Comparison of ENCODE assay signal across 11 mouse cellular contexts in the genomic region with DNA sequence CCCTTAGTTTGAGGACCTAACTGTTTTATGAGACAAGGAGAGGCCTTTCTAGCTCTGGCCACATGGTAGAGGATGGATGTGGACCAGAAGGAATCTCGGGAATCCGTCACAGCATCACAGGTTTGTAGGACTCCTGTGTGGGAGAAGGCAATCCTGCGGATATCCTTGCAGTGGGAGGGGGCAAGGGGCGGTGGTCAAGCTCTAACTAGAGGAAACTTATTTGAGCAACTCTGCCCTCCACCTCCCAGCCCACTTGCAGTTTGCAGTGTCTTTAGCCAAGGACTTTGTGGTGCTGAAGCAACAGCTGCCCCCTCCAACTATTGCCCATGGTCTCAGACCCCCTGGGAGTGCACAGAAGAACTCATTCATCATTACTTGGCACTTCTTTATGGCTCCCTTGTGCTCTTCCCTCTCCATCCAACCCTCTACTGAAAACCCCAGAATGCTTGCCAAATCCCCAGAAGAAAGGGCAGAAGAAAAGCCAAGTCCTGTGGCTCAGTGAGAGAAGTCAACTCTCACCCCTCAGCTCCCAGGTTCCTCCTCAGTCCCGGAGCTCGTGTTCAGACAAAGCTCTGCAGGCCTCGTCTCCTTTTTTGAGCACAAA.
DNase-seq lines count a peak whose midpoint lies in the region.
"Had no signal": no experiment of that assay in that cellular context is flagged by ENCODE, and none has a peak within 500 bp of the region (broad histone marks: within the 10 kb centered on the region; RNA-seq: fewer than 3 reads in every experiment).

No protein-coding gene starts in this region.

- peak; percentile 4 for DNase-seq in adrenal gland, adult 2 months
- DNase-seq in adrenal gland, postnatal 36 days, result no peak
- DNase-seq in right cerebral cortex, postnatal 10 days (ENCODE audit: low spot score in 2 of 2), result peak; percentile 71 to 83
- no peak for DNase-seq in right cerebral cortex, postnatal 4 days
- peak; percentile 49 to 60 for DNase-seq in left cerebral cortex, postnatal 10 days (ENCODE audit: extremely low spot score in 1 of 2, low spot score in 2 of 2)
- DNase-seq in skeletal muscle tissue, adult 2 months (ENCODE audit: low read depth, low spot score), result peak; percentile 4
- no peak for DNase-seq in urinary bladder, adult 18-20 months (ENCODE audit: low spot score in 2 of 2)
- no peak for DNase-seq in spleen, postnatal 4 days (ENCODE audit: low spot score in 2 of 2)
- DNase-seq: adrenal gland, postnatal 25 days; gastrocnemius, postnatal 36 days; lung, adult 2 months had no signal

- intact Hi-C loops in left cerebral cortex, postnatal 10 days (cut with DNase I), result no loop called here

Comparison
In these comparisons a context has a peak if more than half of its experiments do, and no peak if none do; other contexts are left out.
1. DNase-seq: peak in adrenal gland, adult 2 months (single experiment), right cerebral cortex, postnatal 10 days (2 of 2), left cerebral cortex, postnatal 10 days (2 of 2) and skeletal muscle tissue, adult 2 months (single experiment); none in adrenal gland, postnatal 36 days (0 of 2), right cerebral cortex, postnatal 4 days (single experiment), urinary bladder, adult 18-20 months (0 of 2) and spleen, postnatal 4 days (0 of 2).